Mouse (Mus musculus) thymus, adult 2 months (tissue): ENCODE data around the gene Nlgn1.

Experiments used
- CTCF ChIP-seq: fragments of 200-500 bp; IDR thresholded peaks from 2 replicates; pipeline ENCODE4 v1.5.1; 2012; ENCODE audit warnings: mild to moderate bottlenecking, control low read depth, low read length, moderate library complexity, borderline replicate concordance; ENCODE audit not compliant: control insufficient read depth, poor library complexity, insufficient read depth; ENCODE audit errors: extremely low read depth
- POLR2A ChIP-seq: fragments of 200-500 bp; IDR thresholded peaks from 2 replicates; pipeline ENCODE4 v1.6.1; 2012; ENCODE audit warnings: mild to moderate bottlenecking, low read length, control low read depth, moderate library complexity; ENCODE audit not compliant: control insufficient read depth, poor library complexity, insufficient read depth; ENCODE audit errors: extremely low read depth

- TF ChIP-seq CTCF (no peak), POLR2A (no peak)
Measured at GRCm38 (mm10) chr3:26332400-26333238, at the start of gene Nlgn1.
